Mouse (Mus musculus) NIH3T3 (cell line): ENCODE data around the gene Tcte1.

Source experiments
- DNase-seq: peaks from one replicate; pipeline ENCODE4 v3.0.0-alpha.2; 2012; ENCODE audit warnings: low read depth

Tcte1 gene

DNA sequence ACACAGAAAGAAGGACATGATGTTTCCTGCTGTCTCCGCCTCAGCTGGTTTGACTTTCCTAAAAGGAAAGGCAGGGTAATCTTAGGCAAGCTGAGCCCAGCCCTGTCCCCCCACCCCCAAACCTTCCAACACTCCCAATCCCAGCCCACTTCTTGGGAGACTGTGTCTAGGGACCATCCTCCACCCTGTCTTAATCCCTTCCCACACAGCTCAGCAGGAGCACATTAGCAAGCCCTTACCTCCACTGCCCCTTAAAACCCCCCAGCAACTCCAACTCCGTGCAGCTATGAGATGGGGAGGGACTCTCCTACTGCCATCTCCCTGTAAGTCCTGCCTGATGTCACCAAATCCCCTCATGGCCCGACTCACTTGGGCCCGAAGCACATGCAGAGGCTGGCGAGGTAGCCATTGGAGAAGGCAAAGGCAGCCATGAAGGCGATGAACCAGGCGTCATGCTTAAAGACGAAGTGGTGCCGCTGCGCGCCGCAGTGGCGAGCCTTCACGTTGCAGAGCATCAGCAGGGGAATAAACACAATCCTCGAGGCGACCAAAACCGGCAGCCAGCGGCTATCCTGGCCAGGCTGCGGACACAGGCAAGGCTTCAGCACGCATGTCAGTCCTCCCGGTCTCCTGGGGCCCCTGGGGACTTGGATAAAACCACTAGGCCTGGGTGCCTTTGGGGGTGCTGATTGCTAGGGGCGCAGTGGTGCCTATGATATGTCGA, 62.7 kb downstream of the Tcte1 start:
- no peak for DNase-seq

DNA sequence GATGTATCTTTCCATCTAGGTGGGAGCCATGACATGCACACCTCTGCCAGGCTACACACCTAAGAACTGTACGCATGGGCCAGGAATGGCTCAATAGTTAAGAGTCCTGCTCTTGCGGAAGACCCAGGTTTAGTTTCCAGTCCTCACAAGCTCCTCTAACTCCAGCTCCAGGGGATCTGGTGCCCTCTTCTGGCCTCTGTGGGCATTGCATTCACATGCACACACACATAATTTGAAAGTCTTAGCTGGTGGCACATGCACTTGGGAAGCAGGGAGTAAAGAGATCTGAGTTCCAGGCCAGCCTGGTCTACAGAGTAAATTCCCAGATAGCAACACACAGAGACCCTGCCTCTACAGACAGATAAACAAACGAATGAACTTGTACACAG, 63.2 kb downstream of the Tcte1 start:
- peak; percentile 46 for DNase-seq

DNA sequence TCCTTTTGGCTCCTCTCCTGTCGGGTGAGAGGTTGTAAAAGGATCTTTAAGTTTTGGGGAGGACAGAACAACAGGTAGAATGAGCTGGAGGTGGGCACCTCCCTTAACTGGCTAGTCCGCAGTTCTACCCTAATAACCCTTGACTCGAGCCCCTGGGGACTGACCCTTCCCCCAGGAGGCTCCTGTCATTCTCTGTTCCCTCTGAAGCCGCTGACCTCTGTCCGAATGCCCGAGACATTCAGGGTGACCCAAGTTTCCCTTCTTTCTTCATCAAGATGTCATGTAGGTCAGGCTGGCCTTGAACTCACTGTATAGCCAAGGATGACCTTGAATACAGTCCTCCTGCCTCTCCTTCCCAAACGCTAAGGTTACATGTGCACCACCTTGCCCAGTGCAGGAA, 65.1 kb downstream of the Tcte1 start:
- no peak for DNase-seq

DNA sequence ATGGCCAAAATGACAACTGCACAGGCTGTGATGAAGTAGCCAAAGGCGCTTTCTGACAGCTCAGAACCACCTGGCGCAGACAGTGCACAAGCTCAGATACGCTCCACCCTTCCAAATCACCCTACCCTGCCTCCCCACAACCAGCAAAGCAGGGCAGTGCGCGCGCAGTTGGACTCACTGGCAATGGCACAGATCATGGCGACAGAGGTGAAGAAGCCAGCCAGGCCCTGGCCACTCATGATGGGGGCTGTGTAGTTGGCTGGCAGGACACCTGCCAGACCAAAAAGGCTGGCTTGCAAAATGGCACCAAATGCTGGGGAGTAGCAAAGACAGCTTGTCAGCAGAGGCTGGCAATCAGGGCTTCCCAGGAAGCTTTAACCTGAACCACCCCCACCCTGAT, 66.0 kb downstream of the Tcte1 start:
- DNase-seq = no peak

DNA sequence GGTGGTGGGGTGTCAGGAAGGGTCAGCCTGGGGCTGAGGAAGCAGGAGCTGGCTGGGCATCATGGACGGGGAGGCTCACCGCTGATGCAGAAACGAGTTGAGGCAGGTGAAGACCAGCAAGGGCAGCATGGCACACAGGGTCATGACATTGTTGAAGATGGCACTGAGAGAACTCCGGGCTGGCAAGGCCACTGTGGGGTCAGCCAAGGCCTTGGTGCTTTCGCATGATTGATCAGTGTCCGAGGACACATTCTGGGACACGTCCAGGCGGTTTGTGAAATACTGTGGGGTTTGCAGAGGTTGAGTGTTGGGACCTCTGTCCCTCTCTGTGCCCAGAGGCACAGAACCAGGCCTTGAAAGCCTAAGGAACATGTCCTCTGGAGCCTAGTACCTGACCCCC, 66.6 kb downstream of the Tcte1 start:
- no peak for DNase-seq

DNA sequence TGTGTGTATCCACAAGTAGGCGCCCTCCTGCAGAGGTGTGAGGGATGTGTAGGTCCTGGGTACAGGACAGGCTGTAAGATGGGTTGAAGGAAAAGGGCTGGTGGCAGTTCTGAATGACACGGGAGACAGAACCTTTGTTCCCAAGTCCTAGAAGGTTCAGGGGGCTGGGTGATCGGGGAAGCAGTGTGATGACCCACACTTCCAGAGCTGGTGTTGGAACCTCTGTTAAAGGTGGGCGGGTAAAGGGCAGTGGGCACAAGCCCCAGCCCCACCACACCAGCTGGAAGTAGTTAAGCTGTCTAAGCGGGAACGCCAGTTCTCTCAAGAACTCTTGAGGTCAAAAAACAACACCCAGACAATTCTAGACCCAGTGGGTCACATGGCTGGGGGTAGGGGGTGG, 67.2 kb downstream of the Tcte1 start:
- no peak for DNase-seq

DNA sequence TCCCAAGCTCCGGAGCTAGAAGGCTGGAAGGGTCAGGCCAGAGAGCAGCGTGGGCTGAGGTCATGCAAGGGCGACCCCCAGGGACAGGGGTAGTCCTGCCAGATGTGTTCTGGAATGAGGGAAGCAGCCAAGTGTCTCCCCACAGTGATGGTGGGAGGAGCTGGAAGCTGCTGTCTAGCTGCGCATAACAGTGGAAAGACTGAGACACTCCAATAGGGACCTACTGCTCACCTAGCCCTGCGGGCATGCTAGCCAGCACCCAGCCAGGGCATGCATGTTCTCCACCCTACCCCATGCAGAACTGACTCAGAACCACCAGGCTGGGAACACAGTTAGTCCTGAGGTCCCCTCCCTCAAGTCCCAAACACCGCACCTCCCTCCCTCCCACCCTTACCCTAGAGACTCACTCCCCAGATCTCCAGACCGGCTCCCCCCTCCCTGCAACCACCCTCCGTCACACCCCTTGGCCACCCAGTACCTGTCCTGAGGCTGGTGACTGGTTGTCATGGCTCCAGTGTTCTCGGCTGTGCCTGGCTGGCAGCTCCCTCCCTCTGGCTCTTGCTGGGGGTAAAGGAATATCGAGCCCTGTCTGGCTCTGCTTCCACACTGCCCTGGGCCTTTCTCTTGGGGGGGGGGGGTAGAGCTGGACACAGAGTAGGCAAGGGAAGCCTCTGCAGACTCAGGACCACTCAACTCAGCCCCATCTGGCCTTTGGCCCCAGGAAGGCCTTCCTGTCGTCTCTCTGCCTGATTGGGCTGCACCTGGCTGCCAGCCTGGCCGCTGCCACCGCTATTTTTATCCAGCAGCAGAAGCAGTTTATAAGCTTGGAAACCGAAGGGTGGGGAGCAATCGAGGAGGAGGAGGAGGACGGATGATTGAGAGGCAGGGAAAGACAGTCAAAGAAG, 68.7 kb downstream of the Tcte1 start:
- DNase-seq = no peak
